Mouse (Mus musculus): ENCODE data around the gene Ogfr.

Ogfr gene

DNA sequence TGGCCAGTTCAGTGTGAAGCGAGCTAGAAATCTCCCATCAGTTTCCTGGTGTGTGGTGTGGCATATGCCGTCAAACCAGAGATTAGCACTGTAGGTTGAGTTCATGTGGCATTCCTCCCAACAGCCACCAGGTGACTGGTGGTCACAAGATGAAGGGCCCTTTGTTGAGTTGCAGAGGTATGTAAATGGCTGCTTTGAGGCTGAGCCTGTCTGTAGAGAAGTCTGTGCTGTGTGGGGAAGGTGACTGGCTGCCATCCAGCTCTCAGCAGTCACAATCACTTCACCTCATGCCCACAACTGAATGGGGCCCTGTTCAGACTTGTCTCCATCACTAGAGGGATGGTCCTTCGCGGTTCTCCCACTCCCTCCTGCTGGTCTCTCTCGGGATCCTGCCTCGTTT, 15.7 kb downstream of the Ogfr start:
- DNase-seq (ENCODE audit: low spot score), result no peak

DNA sequence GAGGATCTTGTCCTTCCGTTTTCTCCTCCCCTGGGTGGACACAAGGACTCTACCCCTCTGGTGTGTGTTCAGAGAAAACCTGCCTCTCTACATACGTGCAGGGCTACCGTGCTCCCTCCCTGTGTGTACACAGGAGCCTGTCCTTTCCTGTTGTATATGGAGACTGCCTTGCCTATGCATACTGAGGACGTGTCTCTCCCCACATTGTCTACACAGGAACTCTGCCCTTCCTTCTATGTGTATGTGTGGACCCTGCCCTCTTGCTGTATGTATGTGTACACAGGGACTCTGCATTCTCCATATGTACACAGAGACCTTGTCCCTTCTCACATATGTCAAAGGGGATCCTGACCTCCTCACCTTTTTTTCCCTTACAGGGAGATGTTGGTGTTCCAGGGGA, 21.2 kb downstream of the Ogfr start:
- DNase-seq (ENCODE audit: low spot score), result no peak

DNA sequence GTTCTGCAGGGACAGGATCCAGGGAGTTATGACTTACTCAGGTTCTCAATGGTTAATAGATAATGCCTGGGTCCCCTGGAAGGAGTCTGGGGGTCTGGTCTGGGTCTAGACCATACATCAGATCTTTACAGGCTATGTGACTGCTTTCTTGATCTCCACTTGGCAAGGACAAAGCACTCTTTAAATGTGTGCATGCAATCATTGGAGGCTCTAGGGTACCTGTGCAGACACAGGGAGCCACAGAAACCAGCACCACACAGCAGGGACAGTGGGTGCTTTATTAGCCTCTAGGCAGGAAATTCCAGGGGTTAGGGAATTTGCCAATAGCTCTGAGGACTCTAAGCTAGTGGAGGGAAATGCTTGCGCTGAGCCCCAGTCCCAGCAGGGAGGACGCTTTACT, 22.8 kb downstream of the Ogfr start:
- DNase-seq (ENCODE audit: low spot score), result no peak

DNA sequence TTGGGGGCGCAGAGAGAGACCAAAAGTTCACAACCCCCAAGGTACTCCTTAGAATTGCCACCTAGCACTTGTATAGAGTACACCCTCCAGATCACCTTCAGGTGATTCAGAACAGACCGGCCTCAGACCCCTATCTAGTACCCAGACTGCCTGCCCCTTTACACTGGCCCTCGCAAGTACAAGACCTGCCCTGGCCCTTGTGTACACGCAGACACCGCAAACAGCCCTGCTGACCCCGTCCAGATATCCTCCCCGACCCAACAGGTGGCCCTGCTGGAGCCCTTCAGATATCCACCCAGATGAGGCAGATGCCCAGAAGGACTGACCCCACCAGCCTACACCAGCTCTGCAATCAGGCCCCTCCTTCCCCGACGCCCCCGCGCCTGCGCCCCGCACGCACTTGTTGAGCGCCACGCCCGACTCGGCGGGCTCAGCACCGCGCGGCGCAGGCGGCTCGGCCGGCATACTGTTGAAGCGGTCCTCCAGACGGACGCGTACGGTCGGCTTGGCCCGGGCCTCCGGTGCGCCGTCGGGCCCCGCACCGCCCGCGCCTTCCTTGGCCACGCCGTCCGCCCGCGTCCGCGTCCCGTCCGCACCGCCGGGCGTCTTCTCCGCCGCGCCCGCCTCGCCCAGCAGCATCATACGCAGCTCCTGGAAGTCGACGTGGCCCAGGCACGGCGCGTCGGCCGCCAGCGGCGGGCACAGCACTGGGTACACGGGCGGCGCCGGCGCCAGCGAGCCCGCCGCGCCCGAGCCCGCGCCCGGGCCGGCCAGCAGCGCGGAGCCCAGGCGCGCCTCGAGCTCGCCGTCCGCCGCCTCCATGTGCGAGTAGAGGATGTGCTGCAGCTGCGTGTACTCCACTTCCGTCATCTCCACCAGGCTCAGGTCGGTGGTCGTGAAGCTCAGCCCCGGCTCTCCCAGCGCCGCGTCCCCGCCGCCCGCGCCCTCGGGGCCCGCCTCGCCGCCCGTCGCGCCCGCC, 52.8 kb downstream of the Ogfr start:
- no peak for DNase-seq (ENCODE audit: low spot score)

DNA sequence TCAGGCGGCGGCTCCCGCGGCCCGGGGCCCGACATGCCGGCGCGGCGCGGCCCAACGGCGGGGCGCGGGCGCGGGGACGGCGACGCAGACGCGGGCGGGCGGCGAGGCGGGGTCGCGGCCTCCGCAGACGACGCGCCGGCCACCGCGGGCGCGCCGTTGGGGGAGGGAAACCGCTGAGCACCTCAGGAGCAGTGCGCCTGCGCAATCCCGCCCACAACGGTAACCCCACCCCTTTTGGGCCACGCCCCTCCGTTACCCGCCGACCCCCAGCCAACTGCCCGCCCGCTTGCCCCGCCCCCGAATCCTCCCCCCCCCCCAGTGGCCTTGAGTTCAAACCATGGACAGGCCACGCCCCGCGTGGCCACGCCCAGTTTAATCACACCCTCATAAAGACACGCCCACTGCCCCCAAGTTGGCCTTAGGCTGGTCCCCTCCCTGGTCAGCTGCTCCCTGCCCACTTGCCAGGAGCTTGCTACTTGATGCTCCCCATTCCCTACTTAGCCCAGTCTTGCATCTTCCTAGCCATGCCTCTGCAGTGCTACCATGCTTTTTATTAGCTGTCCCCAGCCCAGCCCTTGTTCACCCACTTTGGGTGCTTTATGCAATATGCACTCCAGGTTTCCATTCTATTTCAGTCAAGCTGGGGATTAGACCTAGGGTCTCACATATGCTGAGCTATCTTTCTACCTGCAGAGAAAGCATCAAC, 53.7 kb downstream of the Ogfr start, which contains the start of gene Tcfl5:
Tcfl5 (minus strand) TSS at position 154 of the 706 bp plus-strand sequence.
- no peak for DNase-seq (ENCODE audit: low spot score)

DNA sequence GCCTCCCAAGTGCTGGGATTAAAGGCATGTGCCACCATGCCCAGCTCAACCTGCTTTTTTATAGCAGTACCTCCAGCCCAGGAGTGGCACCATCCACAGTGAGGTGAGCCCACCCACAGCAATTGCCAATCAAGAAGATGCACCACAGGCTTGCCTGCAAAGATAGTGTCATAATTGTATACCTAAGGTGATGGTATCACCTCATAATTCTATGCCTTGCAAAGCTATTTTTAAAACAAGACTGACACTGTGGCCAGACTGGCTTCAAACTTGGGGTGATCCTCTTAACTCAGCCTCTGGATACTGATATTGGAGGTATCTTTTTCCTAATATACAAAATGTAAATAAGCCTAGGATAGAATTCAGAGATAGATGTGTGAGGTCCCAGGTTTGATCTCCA, 54.6 kb downstream of the Ogfr start:
- no peak for DNase-seq (ENCODE audit: low spot score)

Data from ovary, adult 18-20 months (tissue).